Mouse (Mus musculus) neural tube, embryonic 14.5 days (tissue): ENCODE results near the gene Adgrl2. TPM values are rescaled to one million over a fixed set of nuclear protein-coding genes. Genes with fewer than 3 reads are reported as not detected.

ENCODE experiments used
- ATAC-seq: fragments of 200-750 bp; cut with Nextera tagmentation; 2 replicates; pipeline ENCODE4 v1.8.0; 2017; ENCODE audit warnings: low read depth, mild to moderate bottlenecking, moderate TSS enrichment, moderate library complexity
- H3K27ac ChIP-seq: fragments of 300-500 bp; sonication (generic); 2 replicates; pipeline ENCODE4 v1.5.1; 2014; ENCODE audit warnings: low read depth, mild to moderate bottlenecking, control low read depth, low read length, moderate library complexity, mixed read lengths
- H3K27me3 ChIP-seq: fragments of 300-500 bp; sonication (generic); 2 replicates; pipeline ENCODE4 v1.6.1; 2014; ENCODE audit warnings: low read length; ENCODE audit not compliant: control insufficient read depth, insufficient read depth
- H3K36me3 ChIP-seq: fragments of 300-500 bp; sonication (generic); 2 replicates; pipeline ENCODE4 v1.6.1; 2014; ENCODE audit warnings: low read length, mixed read lengths; ENCODE audit not compliant: control insufficient read depth, insufficient read depth
- H3K4me1 ChIP-seq: fragments of 300-500 bp; sonication (generic); 2 replicates; pipeline ENCODE4 v1.6.1; 2014; ENCODE audit warnings: low read length; ENCODE audit not compliant: control insufficient read depth, insufficient read depth
- H3K4me2 ChIP-seq: fragments of 300-500 bp; sonication (generic); 2 replicates; pipeline ENCODE4 v1.6.1; 2014; ENCODE audit warnings: mild to moderate bottlenecking, low read depth, low read length, control low read depth
- H3K4me3 ChIP-seq: fragments of 300-500 bp; sonication (generic); 2 replicates; pipeline ENCODE4 v1.5.1; 2014; ENCODE audit warnings: low read depth, low read length, control low read depth, mixed read lengths
- H3K9ac ChIP-seq: fragments of 300-500 bp; sonication (generic); replicated peaks from 2 replicates; pipeline ENCODE4 v1.6.1; 2014; ENCODE audit warnings: low read depth, mild to moderate bottlenecking, control low read depth, low read length, mixed read lengths
- H3K9me3 ChIP-seq: fragments of 300-500 bp; sonication (generic); 2 replicates; pipeline ENCODE4 v1.6.1; 2016; ENCODE audit warnings: low read length; ENCODE audit not compliant: control insufficient read depth
- WGBS: fragments of 180-500 bp; shearing (Covaris S2); extraction: QIAGEN DNeasy Blood & Tissue Kit; methylation state at CpG from one replicate; pipeline ENCODE4 v1.1.7; 2014; 5-methylcytosine and 5-hydroxymethylcytosine counted together
- polyA plus RNA-seq: library from polyadenylated mRNA; unstranded; fragments of >200 nt; fragmentation: Nextera tagmentation; extraction: Ambion mirVana; gene quantifications from 2 replicates; pipeline ENCODE4 v1.2.1, GENCODE M21; 2014

Gene Adgrl2
- polyA plus RNA-seq, 1 experiment from 2014 or later, result 243 TPM

GRCm38 (mm10) chr3:148887902-148888301 is 102.5 kb downstream of the Adgrl2 start:
- H3K4me3 ChIP-seq, result no peak overlapping the region
- H3K27ac ChIP-seq, result no peak overlapping the region
- H3K36me3 ChIP-seq, result 0 out of 2 replicates have a peak, but pooled peaks cover 2% of the 10 kb centered on the region
- H3K4me2 ChIP-seq, result no peak overlapping the region
- no peaks in the 10 kb centered on the region for H3K27me3 ChIP-seq
- no peaks in the 10 kb centered on the region for H3K9me3 ChIP-seq
- ATAC-seq, result no peak
- 79% methylated on average over 5 of the region's 5 CpGs for WGBS
- H3K4me1 ChIP-seq, result no peaks in the 10 kb centered on the region
- no peak overlapping the region for H3K9ac ChIP-seq

- Histone ChIP-seq H3K4me1 (no peaks in the 10 kb centered on the region), H3K27me3 (no peaks in the 10 kb centered on the region), H3K9me3 (no peaks in the 10 kb centered on the region), H3K4me3 (no peak overlapping the region), H3K4me2 (no peak overlapping the region), H3K9ac (no peak overlapping the region), H3K27ac (no peak overlapping the region), H3K36me3 (0 out of 2 replicates have a peak, but pooled peaks cover 2% of the 10 kb centered on the region)
- WGBS, result 84% methylated on average over 4 of the region's 4 CpGs
- no peak for ATAC-seq
These were observed 103.4 kb downstream of the Adgrl2 start for GRCm38 (mm10) chr3:148886956-148887355.

GRCm38 (mm10) chr3:148885980-148886668 is 104.2 kb downstream of the Adgrl2 start:
- H3K9me3 ChIP-seq, result no peaks in the 10 kb centered on the region
- ATAC-seq, result no peak
- no peak overlapping the region for H3K4me3 ChIP-seq
- no peak overlapping the region for H3K4me2 ChIP-seq
- H3K4me1 ChIP-seq, result no peaks in the 10 kb centered on the region
- 88% methylated on average over 8 of the region's 8 CpGs for WGBS
- 0 out of 2 replicates have a peak, but pooled peaks cover 2% of the 10 kb centered on the region for H3K36me3 ChIP-seq
- H3K27ac ChIP-seq, result no peak overlapping the region
- H3K27me3 ChIP-seq, result no peaks in the 10 kb centered on the region
- no peak overlapping the region for H3K9ac ChIP-seq

GRCm38 (mm10) chr3:148885184-148885583 is 105.2 kb downstream of the Adgrl2 start:
- Histone ChIP-seq H3K27ac (no peak overlapping the region), H3K9ac (no peak overlapping the region), H3K9me3 (no peaks in the 10 kb centered on the region), H3K4me1 (no peaks in the 10 kb centered on the region), H3K27me3 (no peaks in the 10 kb centered on the region), H3K4me2 (no peak overlapping the region), H3K4me3 (no peak overlapping the region), H3K36me3 (0 out of 2 replicates have a peak, but pooled peaks cover 2% of the 10 kb centered on the region)
- no peak for ATAC-seq
- 80% methylated on average over 4 of the region's 4 CpGs for WGBS

- no peaks in the 10 kb centered on the region for H3K36me3 ChIP-seq
- no peak overlapping the region for H3K27ac ChIP-seq
- H3K4me1 ChIP-seq, result no peaks in the 10 kb centered on the region
- no peak overlapping the region for H3K4me2 ChIP-seq
- no peak for ATAC-seq
- H3K9me3 ChIP-seq, result no peaks in the 10 kb centered on the region
- no peaks in the 10 kb centered on the region for H3K27me3 ChIP-seq
- H3K9ac ChIP-seq, result no peak overlapping the region
- WGBS, result 91% methylated on average over 5 of the region's 5 CpGs
- H3K4me3 ChIP-seq, result no peak overlapping the region
These were observed 108.9 kb downstream of the Adgrl2 start for GRCm38 (mm10) chr3:148881431-148881830.

- H3K4me1 ChIP-seq, result peaks cover 7% of the 10 kb centered on the region; the same call in 1 of the 2 replicates
- no peak overlapping the region for H3K27ac ChIP-seq
- H3K36me3 ChIP-seq, result no peaks in the 10 kb centered on the region
- no peak overlapping the region for H3K4me3 ChIP-seq
- no peaks in the 10 kb centered on the region for H3K27me3 ChIP-seq
- ATAC-seq, result no peak
- no peaks in the 10 kb centered on the region for H3K9me3 ChIP-seq
- H3K9ac ChIP-seq, result no peak overlapping the region
- H3K4me2 ChIP-seq, result no peak overlapping the region
- 71% methylated on average over 5 of the region's 5 CpGs for WGBS
These were observed 117.8 kb downstream of the Adgrl2 start for GRCm38 (mm10) chr3:148872563-148872962.

- no peak overlapping the region for H3K4me2 ChIP-seq
- no peak for ATAC-seq
- H3K9ac ChIP-seq, result no peak overlapping the region
- WGBS, result 68% methylated on average over 5 of the region's 5 CpGs
- H3K4me3 ChIP-seq, result no peak overlapping the region
- no peaks in the 10 kb centered on the region for H3K36me3 ChIP-seq
- no peak overlapping the region for H3K27ac ChIP-seq
- H3K9me3 ChIP-seq, result no peaks in the 10 kb centered on the region
- H3K27me3 ChIP-seq, result no peaks in the 10 kb centered on the region
- peaks cover 7% of the 10 kb centered on the region; the same call in 1 of the 2 replicates for H3K4me1 ChIP-seq
These were observed 118.4 kb downstream of the Adgrl2 start for GRCm38 (mm10) chr3:148871792-148872464.

- H3K4me1 ChIP-seq, result peaks cover 3% of the 10 kb centered on the region; the same call in 1 of the 2 replicates
- 0 out of 2 replicates have a peak, but pooled peaks have one; percentile 19 for ATAC-seq
- H3K27me3 ChIP-seq, result no peaks in the 10 kb centered on the region
- 15% methylated on average over 8 of the region's 8 CpGs for WGBS
- H3K27ac ChIP-seq, result no peak overlapping the region
- H3K36me3 ChIP-seq, result no peaks in the 10 kb centered on the region
- H3K4me3 ChIP-seq, result no peak overlapping the region
- no peaks in the 10 kb centered on the region for H3K9me3 ChIP-seq
- no peak overlapping the region for H3K9ac ChIP-seq
- no peak overlapping the region for H3K4me2 ChIP-seq
These were observed 122.7 kb downstream of the Adgrl2 start for GRCm38 (mm10) chr3:148867618-148868017.

- Histone ChIP-seq H3K27ac (no peak overlapping the region), H3K4me3 (no peak overlapping the region), H3K9ac (no peak overlapping the region), H3K36me3 (no peaks in the 10 kb centered on the region), H3K9me3 (no peaks in the 10 kb centered on the region), H3K4me1 (peaks cover 3% of the 10 kb centered on the region; the same call in 1 of the 2 replicates), H3K4me2 (no peak overlapping the region), H3K27me3 (no peaks in the 10 kb centered on the region)
- WGBS, result 89% methylated on average over 5 of the region's 5 CpGs
- ATAC-seq, result no peak
These were observed 123.7 kb downstream of the Adgrl2 start for GRCm38 (mm10) chr3:148866633-148867032.
